Mouse (Mus musculus) erythroblast, embryonic 14.5 days (primary cell): Measurements from ENCODE around the gene Arhgef25.

ENCODE experiments used
- GATA1 ChIP-seq: IDR thresholded peaks from 2 replicates; pipeline ENCODE4 v1.6.1; 2012; ENCODE audit warnings: low read length, inconsistent platforms, mixed read lengths
- TAL1 ChIP-seq: IDR thresholded peaks from 3 replicates; pipeline ENCODE4 v1.6.1; 2012; ENCODE audit warnings: low read length, inconsistent platforms, mixed read lengths

GRCm38 (mm10) chr10:127233141-127233540 is 43.3 kb upstream of the Arhgef25 start:
- no peak for TF ChIP-seq GATA1
- no peak for TF ChIP-seq TAL1
